Mouse (Mus musculus): ENCODE data around the gene Ngrn. TPM values are rescaled to one million over a fixed set of nuclear protein-coding genes. Genes with fewer than 3 reads are reported as not detected.
A peak's percentile ranks its signal among the peaks of the same experiment; 100 is the strongest.

Gene Ngrn
- polyA plus RNA-seq, 1 experiment from 2014 or later, result 20.9 TPM

GRCm38 (mm10) chr7:80280998-80281397 is 20.0 kb downstream of the Ngrn start:
- no peak overlapping the region for H3K27ac ChIP-seq (ENCODE audit: low read depth)
- TF ChIP-seq CTCF (IDR thresholded peaks at IDR 0.05; ENCODE audit: low read depth), result peak; percentile 51
- no peak for TF ChIP-seq EP300 (IDR thresholded peaks at IDR 0.05; ENCODE audit: low read depth)
- H3K36me3 ChIP-seq (replicated peaks; ENCODE audit: insufficient read depth, low read length), result peaks cover 69% of the 10 kb centered on the region
- no peaks in the 10 kb centered on the region for H3K9me3 ChIP-seq (ENCODE audit: low read length)
- WGBS (ENCODE audit: insufficient replicate concordance), result 75% methylated on average over 2 of the region's 2 CpGs
- no peaks in the 10 kb centered on the region for H3K27me3 ChIP-seq (ENCODE audit: insufficient read depth, low read length)
- H3K9ac ChIP-seq (replicated peaks), result no peak overlapping the region
- no peak for DNase-seq
- peaks cover 6% of the 10 kb centered on the region for H3K4me1 ChIP-seq (ENCODE audit: insufficient read depth)
- no peak overlapping the region for H3K4me3 ChIP-seq (ENCODE audit: low read depth, low read length)
- ATAC-seq, result no peak
- no peak overlapping the region for H3K4me2 ChIP-seq (ENCODE audit: low read depth, low read length)

GRCm38 (mm10) chr7:80281646-80282045 is 20.6 kb downstream of the Ngrn start:
- 82% methylated on average over 3 of the region's 3 CpGs for WGBS (ENCODE audit: insufficient replicate concordance)
- H3K9ac ChIP-seq (replicated peaks), result no peak overlapping the region
- DNase-seq (no peak), ATAC-seq (no peak)
- peaks cover 68% of the 10 kb centered on the region for H3K36me3 ChIP-seq (replicated peaks; ENCODE audit: insufficient read depth, low read length)
- H3K4me3 ChIP-seq (ENCODE audit: low read depth, low read length), result no peak overlapping the region
- no peaks in the 10 kb centered on the region for H3K27me3 ChIP-seq (ENCODE audit: insufficient read depth, low read length)
- H3K27ac ChIP-seq (ENCODE audit: low read depth), result no peak overlapping the region
- no peaks in the 10 kb centered on the region for H3K9me3 ChIP-seq (ENCODE audit: low read length)
- no peak overlapping the region for H3K4me2 ChIP-seq (ENCODE audit: low read depth, low read length)
- H3K4me1 ChIP-seq (ENCODE audit: insufficient read depth), result peaks cover 6% of the 10 kb centered on the region
- TF ChIP-seq EP300 (IDR thresholded peaks at IDR 0.05; ENCODE audit: low read depth) (no peak), CTCF (IDR thresholded peaks at IDR 0.05; ENCODE audit: low read depth) (no peak)

GRCm38 (mm10) chr7:80283226-80283918 is 22.4 kb downstream of the Ngrn start:
- Histone ChIP-seq H3K9ac (replicated peaks) (0 out of 2 replicates have a peak overlapping the region, but pooled peaks have one; percentile 41), H3K9me3 (ENCODE audit: low read length) (no peaks in the 10 kb centered on the region), H3K4me1 (ENCODE audit: insufficient read depth) (peaks cover 6% of the 10 kb centered on the region), H3K4me2 (ENCODE audit: low read depth, low read length) (no peak overlapping the region), H3K36me3 (replicated peaks; ENCODE audit: insufficient read depth, low read length) (peaks cover 69% of the 10 kb centered on the region), H3K4me3 (ENCODE audit: low read depth, low read length) (no peak overlapping the region), H3K27ac (ENCODE audit: low read depth) (0 out of 2 replicates have a peak overlapping the region, but pooled peaks have one; percentile 11), H3K27me3 (ENCODE audit: insufficient read depth, low read length) (no peaks in the 10 kb centered on the region)
- 54% methylated on average over 3 of the region's 3 CpGs for WGBS (ENCODE audit: insufficient replicate concordance)
- no peak for DNase-seq
- peak; percentile 87 for ATAC-seq
- TF ChIP-seq CTCF (IDR thresholded peaks at IDR 0.05; ENCODE audit: low read depth) (no peak), EP300 (IDR thresholded peaks at IDR 0.05; ENCODE audit: low read depth) (peak; percentile 33; the same call in 1 of the 2 replicates)

- DNase-seq (no peak), ATAC-seq (no peak)
- no peak for TF ChIP-seq CTCF (IDR thresholded peaks at IDR 0.05; ENCODE audit: low read depth)
- no peak for TF ChIP-seq EP300 (IDR thresholded peaks at IDR 0.05; ENCODE audit: low read depth)
- Histone ChIP-seq H3K36me3 (replicated peaks; ENCODE audit: insufficient read depth, low read length) (peaks cover 61% of the 10 kb centered on the region), H3K27me3 (ENCODE audit: insufficient read depth, low read length) (no peaks in the 10 kb centered on the region), H3K27ac (ENCODE audit: low read depth) (no peak overlapping the region), H3K4me2 (ENCODE audit: low read depth, low read length) (no peak overlapping the region), H3K9ac (replicated peaks) (no peak overlapping the region), H3K9me3 (ENCODE audit: low read length) (no peaks in the 10 kb centered on the region), H3K4me3 (ENCODE audit: low read depth, low read length) (no peak overlapping the region), H3K4me1 (ENCODE audit: insufficient read depth) (peaks cover 6% of the 10 kb centered on the region)
- 84% methylated on average over 5 of the region's 5 CpGs for WGBS (ENCODE audit: insufficient replicate concordance)
Measured at GRCm38 (mm10) chr7:80284391-80284790, 23.4 kb downstream of the Ngrn start.

- Histone ChIP-seq H3K27ac (ENCODE audit: low read depth) (no peak overlapping the region), H3K9ac (replicated peaks) (no peak overlapping the region), H3K36me3 (replicated peaks; ENCODE audit: insufficient read depth, low read length) (peaks cover 60% of the 10 kb centered on the region), H3K4me1 (ENCODE audit: insufficient read depth) (peaks cover 6% of the 10 kb centered on the region), H3K9me3 (ENCODE audit: low read length) (no peaks in the 10 kb centered on the region), H3K27me3 (ENCODE audit: insufficient read depth, low read length) (no peaks in the 10 kb centered on the region), H3K4me3 (ENCODE audit: low read depth, low read length) (no peak overlapping the region), H3K4me2 (ENCODE audit: low read depth, low read length) (no peak overlapping the region)
- TF ChIP-seq EP300 (IDR thresholded peaks at IDR 0.05; ENCODE audit: low read depth) (no peak), CTCF (IDR thresholded peaks at IDR 0.05; ENCODE audit: low read depth) (no peak)
- WGBS (ENCODE audit: insufficient replicate concordance), result 92% methylated on average over 6 of the region's 6 CpGs
- DNase-seq (no peak), ATAC-seq (no peak)
Measured at GRCm38 (mm10) chr7:80285725-80286124, 24.7 kb downstream of the Ngrn start.

GRCm38 (mm10) chr7:80287736-80288135 is 26.7 kb downstream of the Ngrn start:
- H3K36me3 ChIP-seq (replicated peaks; ENCODE audit: insufficient read depth, low read length), result peaks cover 57% of the 10 kb centered on the region
- TF ChIP-seq EP300 (IDR thresholded peaks at IDR 0.05; ENCODE audit: low read depth), result no peak
- no peak for TF ChIP-seq CTCF (IDR thresholded peaks at IDR 0.05; ENCODE audit: low read depth)
- no peak overlapping the region for H3K4me2 ChIP-seq (ENCODE audit: low read depth, low read length)
- H3K4me1 ChIP-seq (ENCODE audit: insufficient read depth), result peaks cover 6% of the 10 kb centered on the region
- WGBS (ENCODE audit: insufficient replicate concordance), result 78% methylated on average over 10 of the region's 10 CpGs
- ATAC-seq (no peak), DNase-seq (no peak)
- no peak overlapping the region for H3K4me3 ChIP-seq (ENCODE audit: low read depth, low read length)
- no peak overlapping the region for H3K9ac ChIP-seq (replicated peaks)
- H3K27me3 ChIP-seq (ENCODE audit: insufficient read depth, low read length), result no peaks in the 10 kb centered on the region
- no peaks in the 10 kb centered on the region for H3K9me3 ChIP-seq (ENCODE audit: low read length)
- H3K27ac ChIP-seq (ENCODE audit: low read depth), result no peak overlapping the region

Data from liver, postnatal 0 days (tissue).